Mouse (Mus musculus) ES-E14 (cell line): ENCODE data around the gene Tlk2. TPM values are rescaled to one million over a fixed set of nuclear protein-coding genes. Genes with fewer than 3 reads are reported as not detected.
A peak's percentile ranks its signal among the peaks of the same experiment; 100 is the strongest.

Source experiments
- DNase-seq: peaks from one replicate; pipeline ENCODE4 v3.0.0-alpha.2; 2013; ENCODE audit warnings: low read depth, low spot score
- H3K27ac ChIP-seq: 2 replicates; pipeline ENCODE4 v1.5.1; 2012; ENCODE audit warnings: low read depth, mild to moderate bottlenecking, low read length, moderate library complexity, mixed read lengths; ENCODE audit not compliant: poor library complexity, insufficient read depth, severe bottlenecking
- H3K36me3 ChIP-seq: 2 replicates; pipeline ENCODE4 v1.6.1; 2012; ENCODE audit warnings: mild to moderate bottlenecking, low read length, moderate library complexity, mixed read lengths; ENCODE audit not compliant: control insufficient read depth, poor library complexity, insufficient read depth, severe bottlenecking
- H3K4me1 ChIP-seq, 2 experiments: fragments of 150-350 bp in 1 of 2; sonication (generic) in 1 of 2; 2 replicates each; pipeline ENCODE4 v1.6.1; 2012; ENCODE audit warnings: low read length in 2 of 2, mild to moderate bottlenecking in 1 of 2, mixed read lengths in 1 of 2; ENCODE audit not compliant: control insufficient read depth in 2 of 2, insufficient read depth in 2 of 2, poor library complexity in 1 of 2
- H3K4me3 ChIP-seq, 2 experiments: fragments of 150-350 bp in 1 of 2; sonication (generic) in 1 of 2; 2 replicates each; pipeline ENCODE4 v1.5.1; 2012; ENCODE audit warnings: low read length in 2 of 2, low read depth in 1 of 2, mild to moderate bottlenecking in 1 of 2, mixed read lengths in 1 of 2; ENCODE audit not compliant: insufficient read depth in 1 of 2, poor library complexity in 1 of 2, severe bottlenecking in 1 of 2
- H3K9ac ChIP-seq: 2 replicates; pipeline ENCODE4 v1.6.1; 2012; ENCODE audit warnings: low read depth, mild to moderate bottlenecking, low read length, mixed read lengths; ENCODE audit not compliant: poor library complexity, insufficient read depth, severe bottlenecking
- H3K9me3 ChIP-seq: fragments of 150-350 bp; sonication (generic); 2 replicates; pipeline ENCODE4 v1.6.1; 2012; ENCODE audit warnings: low read depth, mild to moderate bottlenecking, low read length; ENCODE audit not compliant: control insufficient read depth, insufficient read depth
- CHD2 ChIP-seq: IDR thresholded peaks from 2 replicates; pipeline ENCODE4 v1.6.1; 2014; ENCODE audit warnings: mild to moderate bottlenecking, low read depth, low read length, inconsistent platforms
- HCFC1 ChIP-seq: IDR thresholded peaks from 2 replicates; pipeline ENCODE4 v1.6.1; 2012; ENCODE audit warnings: low read length, inconsistent platforms, borderline replicate concordance; ENCODE audit not compliant: insufficient read depth
- MAFK ChIP-seq: IDR thresholded peaks from 2 replicates; pipeline ENCODE4 v1.6.1; 2014; ENCODE audit warnings: mild to moderate bottlenecking, low read depth, low read length, inconsistent platforms; ENCODE audit not compliant: insufficient read depth
- ZC3H11A ChIP-seq: IDR thresholded peaks from 2 replicates; pipeline ENCODE4 v1.6.1; 2012; ENCODE audit warnings: low read depth, mild to moderate bottlenecking, inconsistent platforms, low read length, borderline replicate concordance
- ZNF384 ChIP-seq: IDR thresholded peaks from 2 replicates; pipeline ENCODE4 v1.6.1; 2012; ENCODE audit warnings: low read depth, low read length, inconsistent platforms
- in situ Hi-C, 2 experiments: fragments of 600-800 bp; cut with MboI; formaldehyde crosslinking; loops; one replicate each; pipeline ENCODE4 v1.15.1; 2025; ENCODE audit warnings: low sequenced_read_pairs in 2 of 2, inconsistent platforms in 1 of 2; ENCODE audit not compliant: unreplicated experiment in 2 of 2
- total RNA-seq: library from RNA; depleted of rRNA; stranded (reverse); fragments of 300-350 nt; gene quantifications from 2 replicates; pipeline ENCODE4 v1.2.3, GENCODE M21; 2012

Tlk2 gene
- total RNA-seq, 1 experiment: 96.2 TPM

DNA sequence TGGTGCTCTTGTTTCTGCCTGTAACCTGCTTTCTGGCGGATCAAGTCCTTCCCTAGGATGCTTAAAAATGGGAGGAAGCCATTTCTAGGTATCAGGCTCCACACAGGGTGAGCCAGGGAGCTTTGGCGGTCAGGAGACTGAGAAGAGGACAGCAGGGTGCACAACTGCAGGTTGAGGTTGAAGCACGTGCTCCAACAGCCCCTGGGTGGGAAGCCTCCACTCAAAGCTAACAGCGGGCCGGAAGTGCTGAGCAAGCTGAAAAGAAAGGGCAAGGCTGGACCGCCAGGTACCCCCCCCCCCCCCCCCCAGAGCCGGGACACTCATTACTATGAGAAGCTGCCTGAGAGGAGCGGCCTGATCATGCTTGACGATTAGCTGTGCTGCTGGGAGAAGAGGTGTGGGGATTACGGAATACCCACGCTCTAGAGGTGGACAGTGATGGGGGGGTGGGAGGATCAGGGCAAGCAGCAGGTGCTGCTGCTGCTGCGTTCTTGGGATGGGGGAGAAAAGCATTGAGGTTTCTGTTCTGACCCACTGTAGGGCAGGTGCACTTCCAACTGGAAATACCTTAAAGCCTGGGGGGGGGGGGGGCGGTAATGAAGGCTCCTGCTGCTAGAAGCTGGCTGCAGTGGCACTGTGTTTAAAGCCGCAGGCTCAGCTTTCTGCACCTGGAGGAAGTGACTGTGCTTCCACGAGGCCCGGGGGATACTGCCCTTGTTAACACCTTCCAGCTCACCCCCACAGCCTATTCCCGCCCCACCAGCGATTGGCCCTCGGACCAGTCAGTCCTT, 27.2 kb upstream of the Tlk2 start:
- H3K4me1 ChIP-seq: peaks cover 6 to 35% of the 10 kb centered on the region in 2 experiments; a peak in 3 of 4 replicates
- no peaks in the 10 kb centered on the region for H3K36me3 ChIP-seq
- H3K4me3 ChIP-seq: peak overlapping the region in 1 of 2 experiments; percentile 37; a peak in 2 of 4 replicates
- no peak for TF ChIP-seq ZNF384
- peak; percentile 73 for TF ChIP-seq MAFK
- TF ChIP-seq CHD2: peak; percentile 28; the same call in 1 of the 2 replicates
- peak overlapping the region; percentile 65 for H3K9ac ChIP-seq
- no peaks in the 10 kb centered on the region for H3K9me3 ChIP-seq
- no peak for DNase-seq
- in situ Hi-C loops: loop anchor here in 1 of 2 experiments (25.0 kb wide), 1 partner anchor 1189 kb away; the partner anchor contains the start of genes Arf2 and Nsf
- peak overlapping the region; percentile 77 for H3K27ac ChIP-seq

DNA sequence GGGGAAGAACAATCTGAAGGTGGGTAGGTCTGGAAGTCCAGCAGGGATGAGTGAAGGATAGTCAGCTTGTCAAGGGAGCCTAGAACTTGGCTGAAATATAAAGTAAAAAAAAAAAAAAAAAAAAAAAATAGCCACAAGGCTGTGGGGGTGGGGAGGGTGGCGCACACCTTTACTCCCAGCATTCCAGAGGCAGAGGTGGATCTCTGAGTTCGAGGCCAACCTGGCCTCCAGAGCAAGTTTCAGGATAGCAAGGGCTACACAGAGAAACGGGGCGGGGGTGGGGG, 26.6 kb upstream of the Tlk2 start:
- Histone ChIP-seq H3K4me1 (peaks cover 8 to 38% of the 10 kb centered on the region in 2 experiments; a peak in 3 of 4 replicates), H3K27ac (peak overlapping the region; percentile 77)

DNA sequence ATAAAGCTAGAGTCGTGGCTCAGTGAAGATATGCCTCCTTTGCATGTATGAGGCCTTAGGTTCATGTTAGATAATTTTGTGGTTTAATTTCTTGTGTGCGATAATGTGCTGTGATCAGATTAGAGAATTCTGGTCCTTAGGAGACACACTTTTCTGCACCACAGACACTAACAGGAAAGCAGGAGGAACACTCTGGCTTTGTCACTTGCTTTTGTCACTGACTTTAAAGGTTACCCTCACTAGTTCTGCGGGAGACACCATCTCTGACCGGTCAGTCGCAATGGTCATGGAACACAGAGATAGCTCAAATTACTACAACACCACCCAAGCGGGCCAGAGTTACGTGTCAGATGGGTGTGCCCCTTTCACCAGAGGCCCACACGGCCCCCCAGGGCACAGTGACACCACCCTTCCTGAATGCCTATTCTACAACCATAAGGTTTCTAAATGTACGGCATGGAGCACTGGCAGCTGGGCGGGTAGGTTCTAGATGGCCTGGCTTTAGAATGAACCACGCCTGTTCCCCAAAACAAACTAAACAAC, 26.2 kb upstream of the Tlk2 start:
- Histone ChIP-seq H3K9ac (peak overlapping the region; percentile 35; the same call in 1 of the 2 replicates), H3K9me3 (no peaks in the 10 kb centered on the region), H3K36me3 (no peaks in the 10 kb centered on the region), H3K4me3 (no peak overlapping the region), H3K27ac (no peak overlapping the region; the same call in 1 of the 2 replicates), H3K4me1 (peaks cover 8 to 38% of the 10 kb centered on the region in 2 experiments; a peak in 3 of 4 replicates)
- no peak for TF ChIP-seq HCFC1
- no peak for TF ChIP-seq MAFK
- TF ChIP-seq ZC3H11A: no peak
- no peak for TF ChIP-seq ZNF384
- TF ChIP-seq CHD2: no peak
- in situ Hi-C loops: loop anchor here in 1 of 2 experiments (25.0 kb wide), 1 partner anchor 1190 kb away; the partner anchor contains the start of genes Arf2 and Nsf
- DNase-seq: no peak

More for the DNA sequence above, 26.6 kb upstream of the Tlk2 start:
- no peaks in the 10 kb centered on the region for H3K9me3 ChIP-seq
- TF ChIP-seq ZC3H11A (no peak), MAFK (no peak), ZNF384 (peak; percentile 83)
- in situ Hi-C loops: loop anchor here in 1 of 2 experiments (25.0 kb wide), 1 partner anchor 1190 kb away; the partner anchor contains the start of genes Arf2 and Nsf
- DNase-seq: no peak
- no peak overlapping the region; the same call in 1 of the 2 replicates for H3K9ac ChIP-seq
- H3K4me3 ChIP-seq: no peak overlapping the region
- no peaks in the 10 kb centered on the region for H3K36me3 ChIP-seq

DNA sequence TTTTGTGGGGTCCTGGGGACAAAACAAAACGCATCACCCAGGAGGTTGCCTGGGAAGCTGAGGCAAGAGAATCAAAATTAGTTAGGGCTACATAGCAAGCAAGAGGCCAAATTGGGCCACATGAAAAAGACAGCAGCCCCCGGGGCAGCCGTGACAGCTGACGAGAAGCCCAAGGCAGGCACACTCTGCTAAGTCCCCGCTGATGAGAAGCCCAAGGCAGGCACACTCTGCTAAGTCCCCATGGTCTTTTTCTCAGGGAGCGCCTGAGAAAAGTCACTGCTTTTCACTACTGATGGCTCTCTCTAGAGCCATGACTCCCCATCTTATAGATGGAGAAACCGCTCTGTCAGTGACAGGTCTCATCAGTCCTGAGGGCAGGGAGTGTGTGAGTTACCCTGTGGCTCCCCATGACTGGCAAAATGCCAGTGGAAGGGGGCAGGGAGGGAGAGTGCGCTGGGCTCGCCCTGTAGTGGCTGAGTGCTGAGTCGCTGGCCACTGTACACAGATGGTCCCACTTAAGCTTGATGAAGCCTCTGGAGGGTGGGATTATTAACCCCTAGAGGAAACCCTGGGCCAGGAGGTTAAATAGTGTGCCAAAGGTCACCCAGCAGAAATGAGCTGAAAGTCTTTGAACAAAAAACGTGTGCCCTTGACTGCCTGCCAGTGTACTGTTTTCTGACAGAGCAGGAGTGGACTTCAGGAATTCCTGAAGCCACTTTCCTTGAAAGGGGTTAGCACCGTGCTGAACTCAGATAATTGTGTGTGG, 25.4 kb upstream of the Tlk2 start:
- Histone ChIP-seq H3K9ac (peak overlapping the region; percentile 36; the same call in 1 of the 2 replicates), H3K4me3 (no peak overlapping the region), H3K4me1 (peaks cover 8 to 41% of the 10 kb centered on the region in 2 experiments; a peak in 3 of 4 replicates), H3K27ac (no peak overlapping the region; the same call in 1 of the 2 replicates), H3K36me3 (no peaks in the 10 kb centered on the region), H3K9me3 (no peaks in the 10 kb centered on the region)
- in situ Hi-C loops: loop anchor here in 1 of 2 experiments (25.0 kb wide), 1 partner anchor 1191 kb away; the partner anchor contains the start of genes Arf2 and Nsf
- TF ChIP-seq CHD2: no peak
- TF ChIP-seq HCFC1: no peak
- no peak for TF ChIP-seq ZC3H11A
- TF ChIP-seq MAFK: no peak
- no peak for TF ChIP-seq ZNF384
- DNase-seq: no peak
